Mouse (Mus musculus): ENCODE measurements around the gene Olfr119.
"Not testable (repeated sequence)": the region's sequence is repeated elsewhere in the genome, so short reads cannot be mapped to it uniquely, and the experiment has no call there.

DNA sequence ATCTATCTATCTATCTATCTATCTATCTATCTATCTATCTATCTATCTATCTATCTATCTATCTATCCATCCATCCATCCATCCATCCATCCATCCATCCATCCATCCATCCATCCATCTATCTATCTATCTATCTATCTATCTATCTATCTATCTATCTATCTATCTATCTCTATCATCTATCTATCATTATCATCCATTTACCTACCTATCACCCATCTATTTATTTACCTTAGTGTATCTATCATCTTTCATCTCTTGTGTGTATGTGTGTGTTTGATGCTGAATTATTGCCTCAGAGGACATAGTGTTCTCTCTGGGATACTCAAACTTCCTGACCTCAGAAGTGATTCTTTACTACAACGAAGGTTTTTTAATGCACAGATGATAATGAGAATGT, at the start of gene Olfr119:
- not testable (repeated sequence) for TF ChIP-seq CTCF (IDR thresholded peaks at IDR 0.05; ENCODE audit: low read depth); EP300 (optimal IDR thresholded peaks at IDR 0.05)

Measured in stomach, postnatal 0 days (tissue).